Mouse (Mus musculus) heart, postnatal 0 days (tissue): Measurements from ENCODE around the gene Gpr85.

Experiments used
- CTCF ChIP-seq: IDR thresholded peaks from 2 replicates; pipeline ENCODE4 v1.5.1; 2016; ENCODE audit warnings: antibody characterized with exemption, control low read depth, low read depth
- EP300 ChIP-seq: IDR thresholded peaks from 2 replicates; pipeline ENCODE4 v1.6.1; 2016; ENCODE audit warnings: antibody characterized with exemption, low read depth

- TF ChIP-seq CTCF (no peak), EP300 (no peak)
Observed at GRCm38 (mm10) chr6:13884877-13885592, 45.3 kb upstream of the Gpr85 start.
